Mouse (Mus musculus) left cerebral cortex, postnatal 25 days (tissue): ENCODE data around the gene Spata22. TPM values are rescaled to one million over a fixed set of nuclear protein-coding genes. Genes with fewer than 3 reads are reported as not detected.
"Not testable (repeated sequence)": the region's sequence is repeated elsewhere in the genome, so short reads cannot be mapped to it uniquely, and the experiment has no call there.

Source experiments
- DNase-seq, 2 experiments: peaks; one replicate each; pipeline ENCODE4 v3.0.0; 2022; ENCODE audit warnings: low spot score in 2 of 2, mixed read lengths in 1 of 2
- intact Hi-C: fragments of 180-260 bp; cut with DNase I; formaldehyde crosslinking; loops from one replicate; pipeline ENCODE4 v1.15.1; 2025
- total RNA-seq, 2 experiments: library from RNA; stranded (reverse); gene quantifications; 2 replicates each; pipeline ENCODE4 v1.2.3; 2021

The Spata22 gene
- total RNA-seq: not detected

DNA sequence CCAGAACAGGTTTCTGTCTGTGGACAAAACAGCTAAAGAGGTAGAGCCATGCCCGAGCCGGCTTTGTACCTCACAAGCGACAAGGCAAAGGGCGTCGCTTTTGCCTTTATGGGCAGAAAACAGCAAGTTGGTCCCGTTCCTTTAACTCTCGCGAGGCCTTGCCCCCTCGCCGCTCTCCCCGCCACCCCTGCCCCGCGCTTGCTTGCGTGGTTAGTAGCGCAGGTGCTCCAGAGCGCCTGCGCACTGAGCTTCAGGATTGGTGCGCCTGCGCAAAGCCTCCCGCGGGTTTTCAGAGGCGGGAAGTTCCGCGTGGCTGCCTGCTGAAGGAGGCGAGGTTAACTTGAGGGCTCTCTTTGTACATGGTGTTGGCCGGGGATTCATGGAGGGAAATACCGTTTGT is at the start of gene Spata22, which contains the start of the genes Aspa and Gm49340:
Spata22 (plus strand) TSS at position 300 of the 400 bp plus-strand sequence.
Aspa (minus strand) TSS at position 155 of the 400 bp plus-strand sequence.
Gm49340 (plus strand) TSS at position 300 of the 400 bp plus-strand sequence.
- DNase-seq: no peak
- intact Hi-C loops: no loop called here

DNA sequence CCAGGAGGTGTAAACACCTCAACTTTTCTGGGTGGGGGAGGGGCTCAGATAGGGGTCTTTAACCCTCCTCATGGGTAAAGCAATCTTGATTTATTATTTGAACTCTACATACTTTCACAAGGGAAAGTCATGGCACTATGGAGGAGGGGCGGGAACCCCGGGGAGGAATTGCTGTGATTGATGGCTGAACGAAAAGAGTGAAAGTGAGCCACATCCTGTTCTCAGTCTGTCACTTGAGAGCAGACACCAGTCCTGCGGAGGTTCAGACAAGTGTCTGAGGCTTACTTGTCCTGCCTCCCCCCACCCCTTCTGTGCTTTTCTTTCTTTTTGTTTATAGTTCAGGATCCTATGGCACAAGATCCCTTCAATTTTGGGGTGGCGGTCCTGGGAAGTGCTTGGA is 48.8 kb upstream of the Spata22 start:
- intact Hi-C loops: loop anchor here (2.0 to 5.0 kb wide), 2 partner anchors 82 to 143 kb away; partner anchors contain the start of genes Ctns, Haspin and Shpk
- DNase-seq: no peak

DNA sequence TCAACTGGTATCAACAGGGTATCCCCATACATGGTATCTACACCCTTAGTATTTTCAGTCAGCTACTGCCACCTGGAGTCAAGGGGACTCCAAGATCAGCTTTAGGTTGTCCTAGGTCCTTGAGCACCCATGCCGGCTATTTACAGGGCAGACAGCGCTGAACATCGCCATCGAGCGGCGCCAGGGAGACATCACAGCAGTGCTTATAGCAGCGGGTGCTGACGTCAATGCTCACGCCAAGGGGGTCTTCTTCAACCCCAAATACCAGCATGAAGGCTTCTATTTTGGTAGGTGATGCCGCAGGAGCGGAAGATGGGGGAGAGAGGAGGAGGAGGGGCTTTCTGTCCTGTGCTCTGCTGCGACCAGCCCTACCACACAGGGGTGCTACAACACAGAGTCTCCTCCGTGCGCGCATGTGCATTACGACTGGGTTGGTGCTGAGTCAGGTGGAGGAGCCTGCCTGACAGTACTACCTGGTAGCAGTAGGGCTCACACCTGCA is 48.0 kb upstream of the Spata22 start:
- intact Hi-C loops: loop anchor here (2.0 to 5.0 kb wide), 2 partner anchors 83 to 144 kb away; partner anchors contain the start of genes Ctns, Haspin and Shpk
- DNase-seq: peak; percentile 82 to 87

DNA sequence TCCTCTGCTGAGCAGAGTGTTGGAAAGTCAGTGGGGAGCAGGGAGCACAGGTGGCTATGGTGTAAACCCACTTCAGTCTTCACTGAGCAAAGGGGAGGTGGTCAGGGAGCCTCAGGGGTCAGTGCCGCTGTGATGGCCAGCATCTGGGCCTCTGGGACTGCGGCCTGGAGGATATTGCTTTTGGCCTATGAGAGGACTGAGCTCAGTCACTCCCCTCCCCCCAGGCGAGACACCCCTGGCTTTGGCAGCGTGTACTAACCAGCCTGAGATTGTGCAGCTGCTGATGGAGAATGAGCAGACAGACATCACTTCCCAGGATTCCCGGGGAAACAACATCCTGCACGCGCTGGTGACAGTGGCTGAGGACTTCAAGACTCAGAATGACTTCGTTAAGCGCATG is 46.2 kb upstream of the Spata22 start:
- peak in 1 of 2 experiments; percentile 12 for DNase-seq
- intact Hi-C loops: loop anchor here (5.0 kb wide), 1 partner anchor 146 kb away; the partner anchor contains the start of gene Haspin

DNA sequence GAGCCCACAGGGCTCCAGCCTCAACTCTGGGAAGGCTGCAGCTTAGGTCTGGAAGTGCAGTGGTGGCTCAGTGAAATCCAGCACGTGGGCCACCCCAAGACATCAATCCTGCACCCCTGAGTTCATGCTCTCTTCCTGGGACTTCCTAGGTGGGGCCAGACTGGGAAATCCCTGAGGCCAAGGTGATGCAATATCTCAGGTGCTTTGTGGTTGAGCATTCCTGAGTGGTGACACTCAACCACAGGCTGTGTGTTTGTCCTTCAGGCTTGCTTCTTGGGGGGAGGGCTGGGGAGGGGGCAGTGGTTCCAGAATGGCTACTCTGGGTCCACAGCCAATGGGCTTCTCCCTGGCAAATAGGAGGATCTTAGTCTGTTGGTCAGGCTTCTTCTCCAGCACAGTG is 45.6 kb upstream of the Spata22 start:
- intact Hi-C loops: loop anchor here (5.0 kb wide), 1 partner anchor 147 kb away; the partner anchor contains the start of gene Haspin
- DNase-seq: no peak

DNA sequence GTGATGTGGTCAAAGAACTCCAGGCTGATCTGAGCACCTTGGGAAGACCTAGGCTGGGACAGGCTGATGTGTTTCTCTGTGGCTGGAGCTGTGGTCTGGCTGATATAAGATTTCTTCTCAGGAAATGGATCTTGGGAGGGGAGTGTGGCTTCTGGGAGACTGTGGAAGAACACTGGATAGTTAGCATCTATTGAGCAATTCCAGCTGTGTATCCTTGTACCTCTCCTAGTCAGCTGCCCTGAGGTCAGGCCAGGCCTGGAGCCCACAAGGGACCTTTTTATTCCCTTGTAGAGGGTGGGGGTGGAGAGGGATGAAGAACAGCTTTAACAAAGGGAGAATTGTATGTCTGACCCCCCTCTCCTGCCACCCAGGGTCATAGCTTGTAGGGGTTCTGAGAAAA is 45.2 kb upstream of the Spata22 start:
- intact Hi-C loops: loop anchor here (5.0 kb wide), 1 partner anchor 147 kb away; the partner anchor contains the start of gene Haspin
- DNase-seq: no peak

DNA sequence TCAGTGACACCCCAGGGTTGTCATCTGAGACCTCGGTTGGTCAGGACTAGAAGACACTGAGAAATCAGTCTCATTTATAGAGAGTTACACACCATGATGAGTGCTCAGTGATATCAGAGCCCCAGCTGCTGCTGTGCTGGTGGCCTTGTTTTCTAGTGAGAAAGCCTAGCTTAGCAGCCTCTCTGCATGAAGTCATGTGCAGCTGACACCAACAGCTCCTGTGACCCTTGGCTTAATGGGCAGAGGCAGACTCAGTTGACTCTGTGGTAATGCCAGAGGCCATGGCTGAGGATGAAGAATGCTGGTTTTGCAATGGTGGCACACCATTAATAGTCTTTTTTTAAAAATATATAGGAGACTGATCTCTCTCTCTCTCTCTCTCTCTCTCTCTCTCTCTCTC is 39.9 kb upstream of the Spata22 start:
- intact Hi-C loops: no loop called here
- DNase-seq: no peak

DNA sequence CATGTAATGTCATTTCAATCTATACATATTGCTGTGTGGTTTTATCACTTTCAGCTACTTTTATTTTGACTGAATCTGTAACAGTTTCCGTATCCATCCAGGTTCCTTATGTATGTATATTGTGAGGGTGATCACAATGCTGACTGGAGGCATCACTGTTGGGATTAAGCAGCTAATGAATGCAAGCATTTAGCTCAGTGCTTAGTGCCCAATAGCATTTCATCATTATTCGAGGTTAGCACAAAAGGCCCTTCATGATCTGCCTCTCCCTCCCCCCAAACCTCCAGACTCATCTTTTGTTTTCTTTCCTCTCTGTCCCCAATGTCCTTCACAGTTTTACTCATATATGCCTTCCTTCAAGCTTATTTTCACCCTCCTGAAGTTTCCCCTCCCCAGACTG is 26.4 kb upstream of the Spata22 start:
- intact Hi-C loops: no loop called here
- DNase-seq: no peak

DNA sequence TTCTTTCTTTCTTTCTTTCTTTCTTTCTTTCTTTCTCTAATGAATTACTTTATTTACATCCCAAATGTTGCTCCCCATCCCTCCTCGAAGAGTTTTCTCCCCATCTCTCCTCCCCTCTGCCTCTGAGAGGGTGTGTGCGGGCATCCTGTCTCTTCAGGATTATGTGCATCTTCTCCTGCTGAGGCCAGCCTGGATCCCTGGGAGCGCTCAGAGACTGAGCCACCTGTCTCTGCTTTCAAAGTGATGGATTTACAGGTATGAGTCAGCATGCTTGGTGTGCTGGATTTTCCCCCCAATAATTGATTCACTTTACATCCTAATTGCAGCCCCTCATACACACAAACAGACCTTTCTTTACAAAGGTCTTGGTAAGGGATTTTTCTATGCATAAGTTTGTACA is 13.6 kb upstream of the Spata22 start:
- no peak for DNase-seq
- intact Hi-C loops: no loop called here

DNA sequence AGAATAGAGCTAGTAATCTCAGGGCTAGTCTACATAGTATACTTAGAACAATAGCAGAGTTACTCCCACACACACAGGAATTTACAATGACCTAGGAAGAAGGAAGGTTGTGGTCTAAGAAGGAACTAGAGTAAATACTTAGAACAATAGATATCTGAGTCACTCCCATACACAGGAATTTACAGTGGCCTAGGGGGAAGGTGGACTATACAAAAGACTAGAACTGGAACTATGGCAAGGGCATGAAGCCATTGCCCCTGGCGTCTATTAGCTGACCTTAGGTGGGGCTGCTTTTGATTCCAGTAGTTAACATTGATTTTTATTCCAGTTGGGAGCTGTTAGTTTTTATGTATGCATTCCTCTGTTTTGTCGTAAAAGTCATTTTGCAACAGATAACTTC is 11.0 kb upstream of the Spata22 start:
- intact Hi-C loops, DNase-seq: not testable (repeated sequence)

DNA sequence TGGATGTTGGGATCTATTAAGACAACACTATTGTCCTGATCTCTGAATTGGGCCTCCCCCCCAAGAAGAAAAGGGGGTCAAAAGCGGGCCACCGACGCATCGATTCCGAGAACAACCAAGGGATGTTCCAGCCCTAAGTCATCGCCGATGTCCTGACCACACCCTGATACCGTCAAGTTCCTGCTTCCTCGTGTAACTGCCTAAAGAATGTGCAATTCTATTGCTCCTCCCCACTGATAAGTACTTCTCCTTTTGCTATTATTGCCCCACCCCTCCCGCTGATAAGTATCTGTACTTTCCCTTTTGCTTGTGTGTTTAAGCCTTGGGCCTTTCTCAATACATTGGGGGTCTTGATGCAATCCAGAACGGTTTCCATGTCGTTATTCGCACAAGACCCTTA is 8.5 kb upstream of the Spata22 start:
- DNase-seq, intact Hi-C loops: not testable (repeated sequence)

DNA sequence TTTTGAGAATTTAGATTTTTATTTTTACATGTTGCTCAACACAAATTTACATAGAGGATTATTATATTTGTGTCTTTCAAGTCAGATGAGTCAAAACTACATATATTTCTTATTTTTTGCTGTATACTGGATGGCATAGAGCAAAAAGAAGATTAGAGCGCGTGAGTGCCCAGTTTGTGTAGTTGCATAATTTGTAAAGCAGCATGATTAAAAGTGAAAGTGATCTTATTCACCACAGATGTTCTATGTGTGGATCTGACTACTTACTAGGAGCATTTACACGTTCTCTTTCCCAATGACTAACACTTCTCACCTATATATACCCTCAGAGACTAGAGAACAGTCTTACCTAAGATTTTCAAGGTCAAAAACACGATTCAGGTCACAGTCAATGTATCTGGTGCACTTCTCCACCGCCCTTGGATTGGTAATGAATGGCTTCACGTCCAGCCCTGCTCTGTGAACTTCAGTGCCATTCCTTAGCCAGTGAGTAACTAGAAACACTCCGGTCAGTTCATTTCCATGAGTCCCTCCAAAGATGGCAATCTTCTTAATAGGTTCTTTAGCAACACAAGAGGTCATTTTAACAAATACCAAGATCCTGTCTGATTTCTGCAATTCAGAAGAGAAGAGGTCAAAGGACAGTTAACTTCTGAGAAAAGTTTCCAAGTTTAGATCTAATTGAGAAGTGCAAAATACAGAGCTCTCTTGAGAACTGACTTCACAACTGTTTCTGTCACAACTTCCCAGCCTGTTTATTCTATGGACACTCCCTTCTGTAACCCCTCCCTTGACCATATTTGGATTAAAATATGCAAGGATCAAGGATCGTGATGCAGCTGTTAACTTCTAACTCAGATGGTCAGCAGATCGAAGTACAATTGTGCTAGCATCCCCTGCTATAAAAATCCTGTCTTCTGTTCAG is 5.4 kb upstream of the Spata22 start:
- intact Hi-C loops: no loop called here

DNA sequence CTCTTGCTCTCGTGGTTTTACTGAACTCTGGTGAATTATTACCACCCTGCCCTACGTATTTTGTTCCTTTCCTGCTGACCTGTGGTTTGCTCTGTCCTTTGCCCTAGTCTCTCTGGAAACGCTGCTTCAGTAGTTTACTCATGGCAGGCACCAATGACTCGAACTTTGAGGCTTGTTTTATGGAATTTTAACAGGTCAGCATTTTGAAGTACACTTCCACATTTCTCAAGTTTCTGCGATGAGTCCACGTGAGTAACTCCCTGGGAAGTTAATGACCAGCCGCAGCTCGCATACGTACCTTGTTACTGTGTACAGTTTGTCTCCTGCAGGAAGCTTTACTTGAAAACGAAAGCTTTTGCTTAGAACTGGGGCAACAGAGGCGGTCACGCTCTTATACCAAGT is 3.1 kb upstream of the Spata22 start:
- intact Hi-C loops: no loop called here

More for the DNA sequence above, 5.4 kb upstream of the Spata22 start:
- no peak for DNase-seq

DNA sequence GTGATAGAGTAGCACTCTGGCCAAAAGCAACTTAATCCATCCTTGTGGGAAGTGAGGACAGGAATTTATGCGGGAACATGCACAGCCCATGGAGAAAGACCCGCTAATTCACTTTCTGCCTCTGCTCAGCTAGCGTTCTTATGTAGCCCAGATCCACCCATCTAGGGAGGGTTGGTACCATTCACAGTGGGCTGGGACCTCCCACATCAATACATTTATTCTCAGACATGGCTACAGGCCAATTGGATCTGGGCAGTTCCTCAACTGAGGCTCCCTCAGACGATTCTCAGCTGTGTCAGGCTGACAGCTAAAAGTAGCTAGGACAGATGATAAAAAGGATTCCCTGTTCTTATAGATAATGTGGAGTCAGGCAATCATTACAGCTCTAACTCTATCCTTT is 2.2 kb upstream of the Spata22 start:
- DNase-seq: peak in 1 of 2 experiments; percentile 50
- intact Hi-C loops: no loop called here

More for the DNA sequence above, 3.1 kb upstream of the Spata22 start:
- no peak for DNase-seq

DNA sequence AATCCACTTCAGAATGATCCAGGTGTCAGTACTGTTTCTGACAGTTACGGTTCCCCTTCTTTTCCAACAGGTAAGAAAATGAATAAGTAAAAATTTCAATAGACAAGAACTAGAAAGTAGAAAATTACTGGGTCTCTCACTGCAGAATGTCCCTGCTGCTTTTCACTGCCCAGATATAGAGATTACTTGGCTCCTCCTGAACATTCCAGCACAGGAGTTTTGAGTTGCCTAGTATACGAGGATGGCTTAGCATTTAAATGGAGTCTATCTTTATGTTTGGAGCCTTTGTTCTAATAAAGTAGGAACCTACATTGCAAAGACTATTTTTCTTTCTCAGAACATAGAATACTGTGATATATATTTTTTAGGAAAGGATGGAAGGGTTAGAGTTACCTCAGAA is 3.8 kb downstream of the Spata22 start:
- DNase-seq: no peak
- intact Hi-C loops: no loop called here

DNA sequence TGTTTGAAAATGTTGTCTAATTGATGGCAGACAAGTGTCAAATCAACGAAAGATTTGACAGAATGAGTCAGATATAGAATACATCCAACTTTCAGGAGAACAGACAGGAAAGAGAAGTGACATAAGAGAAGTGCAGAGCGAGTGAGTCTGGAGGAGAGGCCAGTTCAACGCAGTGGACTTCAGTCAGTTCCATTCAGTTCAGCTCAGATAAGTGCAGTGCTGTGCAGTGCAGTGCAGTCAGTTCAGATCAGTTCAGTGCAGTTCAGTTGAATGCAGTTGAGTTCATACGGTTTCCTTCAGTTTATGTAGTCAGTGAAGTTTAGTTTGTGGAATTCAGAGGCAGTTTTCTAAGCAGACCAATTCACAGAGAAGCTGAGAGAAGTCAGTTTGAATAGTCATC is 7.4 kb downstream of the Spata22 start:
- no peak for DNase-seq
- intact Hi-C loops: no loop called here

DNA sequence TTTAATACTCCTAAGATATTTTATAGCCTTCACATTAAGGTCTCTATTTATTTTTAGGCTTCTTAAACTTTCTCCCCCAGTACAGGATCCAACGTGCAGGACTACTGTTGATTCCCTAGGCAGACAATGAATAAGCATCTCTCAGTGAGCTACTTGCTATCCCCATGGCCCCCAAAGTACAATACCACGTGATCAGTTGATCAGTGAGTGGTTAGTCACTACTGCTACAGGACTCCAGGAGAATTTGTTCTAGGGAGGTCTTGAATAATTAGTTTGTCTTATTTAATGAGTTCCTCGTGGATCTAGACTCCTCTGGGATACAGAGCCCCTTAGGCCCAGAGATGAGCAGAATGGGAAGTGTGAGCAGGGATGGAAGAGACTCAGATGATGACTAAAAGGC is 20.9 kb downstream of the Spata22 start, which contains the start of gene Olfr20:
Olfr20 (plus strand) TSS at position 301 of the 400 bp plus-strand sequence.
- DNase-seq: no peak
- intact Hi-C loops: no loop called here

DNA sequence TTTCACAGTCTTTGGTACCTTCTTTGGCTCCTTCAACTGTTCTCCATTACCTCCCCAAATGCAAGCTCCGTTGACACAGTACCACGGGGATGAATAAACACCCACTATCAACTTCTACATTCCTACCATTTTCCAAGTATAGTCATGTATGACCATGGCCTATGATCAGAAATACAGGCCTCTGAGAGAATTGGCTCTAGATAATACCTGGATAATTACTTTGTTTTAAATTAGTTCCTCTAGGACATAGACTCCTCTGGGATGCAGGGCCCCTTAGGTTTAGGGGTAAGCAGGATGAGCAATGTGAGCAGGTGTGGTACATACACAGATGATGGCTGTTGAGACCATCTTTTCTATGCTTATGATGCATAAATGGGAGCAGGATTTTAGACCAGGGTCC is 41.4 kb downstream of the Spata22 start, which contains the start of gene Olfr376:
Olfr376 (plus strand) TSS at position 301 of the 400 bp plus-strand sequence.
- intact Hi-C loops: no loop called here
- no peak for DNase-seq

DNA sequence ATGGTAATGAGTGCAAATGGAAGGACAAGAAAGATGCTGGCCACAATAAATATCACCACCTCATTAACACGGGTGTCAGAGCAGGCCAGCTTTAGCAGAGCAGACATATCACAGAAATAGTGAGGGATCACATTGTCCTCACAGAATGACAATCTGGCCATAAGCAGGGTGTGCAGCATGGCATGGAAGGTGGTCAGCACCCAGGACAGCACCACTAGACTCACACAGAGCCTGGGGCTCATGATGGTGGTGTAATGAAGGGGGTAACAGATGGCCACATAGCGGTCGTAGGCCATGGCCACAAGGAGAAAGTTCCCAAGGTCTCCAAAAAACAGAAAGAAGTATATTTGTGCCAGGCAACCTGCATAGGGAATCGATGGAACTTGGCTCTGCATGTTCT is 65.8 kb downstream of the Spata22 start:
- no peak for DNase-seq
- intact Hi-C loops: no loop called here
